Mouse (Mus musculus) thymus, adult 2 months (tissue): ENCODE results near the gene Gm28372. TPM values are rescaled to one million over a fixed set of nuclear protein-coding genes. Genes with fewer than 3 reads are reported as not detected.

Source experiments
- DNase-seq: peaks from one replicate; pipeline ENCODE4 v3.0.0; 2021
- H3K27ac ChIP-seq: fragments of 200-500 bp; 2 replicates; pipeline ENCODE4 v1.5.1; 2012; ENCODE audit warnings: low read length, control low read depth; ENCODE audit not compliant: control insufficient read depth, insufficient read depth
- H3K27me3 ChIP-seq: fragments of 200-500 bp; 2 replicates; pipeline ENCODE4 v1.6.1; 2012; ENCODE audit warnings: mild to moderate bottlenecking, low read length, moderate library complexity, mixed read lengths; ENCODE audit not compliant: control insufficient read depth, insufficient read depth
- H3K36me3 ChIP-seq: fragments of 200-500 bp; 2 replicates; pipeline ENCODE4 v1.6.1; 2012; ENCODE audit warnings: mild to moderate bottlenecking, low read length, moderate library complexity; ENCODE audit not compliant: control insufficient read depth, insufficient read depth
- H3K4me1 ChIP-seq: fragments of 200-500 bp; replicated peaks from 2 replicates; pipeline ENCODE4 v1.6.1; 2012; ENCODE audit warnings: low read length; ENCODE audit not compliant: control insufficient read depth, insufficient read depth
- H3K4me3 ChIP-seq: fragments of 200-500 bp; 2 replicates; pipeline ENCODE4 v1.5.1; 2012; ENCODE audit warnings: mild to moderate bottlenecking, low read length, control low read depth, moderate library complexity; ENCODE audit not compliant: control insufficient read depth, insufficient read depth
- CTCF ChIP-seq: fragments of 200-500 bp; IDR thresholded peaks from 2 replicates; pipeline ENCODE4 v1.5.1; 2012; ENCODE audit warnings: mild to moderate bottlenecking, control low read depth, low read length, moderate library complexity, borderline replicate concordance; ENCODE audit not compliant: control insufficient read depth, poor library complexity, insufficient read depth; ENCODE audit errors: extremely low read depth
- POLR2A ChIP-seq: fragments of 200-500 bp; IDR thresholded peaks from 2 replicates; pipeline ENCODE4 v1.6.1; 2012; ENCODE audit warnings: mild to moderate bottlenecking, low read length, control low read depth, moderate library complexity; ENCODE audit not compliant: control insufficient read depth, poor library complexity, insufficient read depth; ENCODE audit errors: extremely low read depth
- WGBS: fragments of 180-500 bp; shearing (Covaris S2); methylation state at CpG from one replicate; pipeline ENCODE4 v1.1.7; 2018; 5-methylcytosine and 5-hydroxymethylcytosine counted together
- polyA plus RNA-seq: library from polyadenylated mRNA; depleted of rRNA; stranded (reverse); fragments of >200 nt; gene quantifications from 2 replicates; pipeline ENCODE4 v1.2.3, GENCODE M21; 2012

Gm28372 gene
- polyA plus RNA-seq, 1 experiment: not detected

DNA sequence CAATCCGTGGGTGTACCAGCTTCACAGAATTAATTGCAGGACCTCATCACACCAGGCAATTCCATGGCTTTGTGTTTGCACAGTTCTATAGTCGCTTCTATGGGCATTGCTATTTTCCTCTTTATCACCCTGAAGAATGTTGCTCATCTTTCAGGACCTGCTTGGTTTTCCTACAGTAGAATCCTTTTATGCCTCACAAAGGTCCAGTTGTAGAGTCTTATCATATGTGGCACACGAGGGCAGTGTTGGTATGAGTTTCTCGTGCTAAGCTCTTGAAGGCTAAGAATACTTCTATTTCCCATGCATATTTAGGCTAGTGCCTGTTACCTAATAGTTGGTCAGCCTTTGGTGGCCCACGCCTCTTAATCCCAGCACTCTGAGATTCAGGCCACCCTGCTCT, 20.1 kb downstream of the Gm28372 start:
- DNase-seq: no peak
- WGBS: 25% methylated on average over 5 of the region's 5 CpGs
- H3K36me3 ChIP-seq: no peaks in the 10 kb centered on the region
- H3K4me3 ChIP-seq: no peak overlapping the region
- H3K4me1 ChIP-seq: peaks cover 7% of the 10 kb centered on the region
- TF ChIP-seq CTCF: no peak
- no peak for TF ChIP-seq POLR2A
- no peaks in the 10 kb centered on the region for H3K27me3 ChIP-seq
- H3K27ac ChIP-seq: no peak overlapping the region

DNA sequence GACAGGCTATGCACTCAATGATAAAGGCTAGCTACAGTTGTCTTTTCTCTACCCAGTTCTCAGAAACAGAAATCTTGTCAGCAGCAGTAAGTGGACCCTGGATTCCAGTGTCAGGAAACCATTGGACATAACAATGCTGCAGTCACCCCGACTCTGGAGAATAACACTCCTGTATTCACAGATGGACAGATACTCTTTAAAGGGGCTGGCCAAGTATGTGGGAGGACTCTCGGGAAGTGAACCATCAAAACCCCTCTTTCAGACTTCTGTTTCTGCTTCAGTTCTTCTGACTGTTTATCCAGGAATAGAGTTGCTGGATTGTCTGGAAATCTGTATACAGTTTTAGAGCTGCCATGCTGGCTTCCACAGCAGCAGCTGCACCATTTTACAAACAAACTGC, 24.8 kb downstream of the Gm28372 start:
- Histone ChIP-seq H3K36me3 (no peaks in the 10 kb centered on the region), H3K4me1 (peaks cover 2% of the 10 kb centered on the region; the same call in 1 of the 2 replicates), H3K4me3 (no peak overlapping the region), H3K27ac (no peak overlapping the region), H3K27me3 (no peaks in the 10 kb centered on the region)
- 83% methylated on average over 2 of the region's 2 CpGs for WGBS
- no peak for TF ChIP-seq POLR2A
- no peak for TF ChIP-seq CTCF
- no peak for DNase-seq

DNA sequence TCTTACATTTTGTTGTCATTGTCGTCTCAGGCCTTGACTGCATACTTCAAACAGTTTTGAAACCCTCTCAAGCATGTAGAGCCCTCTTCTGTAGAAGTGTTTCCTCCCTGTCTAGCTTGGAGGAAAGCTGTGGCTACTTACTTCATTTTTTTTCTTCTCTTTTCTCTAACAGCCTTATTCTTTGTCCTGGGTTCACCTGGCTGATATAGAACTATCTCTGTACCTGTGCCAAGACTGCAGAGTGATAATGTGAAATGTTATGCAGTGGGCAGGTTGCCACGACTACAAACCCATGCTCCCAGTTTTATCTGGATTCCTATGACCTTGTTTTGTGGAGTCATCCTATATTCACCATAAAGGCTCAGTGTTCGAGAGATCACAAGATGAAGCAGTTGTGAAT, 25.4 kb downstream of the Gm28372 start:
- no peaks in the 10 kb centered on the region for H3K4me1 ChIP-seq
- DNase-seq: no peak
- H3K4me3 ChIP-seq: no peak overlapping the region
- H3K27ac ChIP-seq: no peak overlapping the region
- TF ChIP-seq POLR2A (no peak), CTCF (no peak)
- H3K27me3 ChIP-seq: no peaks in the 10 kb centered on the region
- 84% methylated on average over 3 of the region's 3 CpGs for WGBS
- H3K36me3 ChIP-seq: no peaks in the 10 kb centered on the region

GRCm38 (mm10) chr2:130432157-130432556, 27.1 kb downstream of the Gm28372 start:
- Histone ChIP-seq H3K4me1 (peaks cover 2% of the 10 kb centered on the region), H3K27ac (no peak overlapping the region), H3K27me3 (no peaks in the 10 kb centered on the region), H3K4me3 (no peak overlapping the region), H3K36me3 (no peaks in the 10 kb centered on the region)
- DNase-seq: no peak
- no peak for TF ChIP-seq CTCF
- no peak for TF ChIP-seq POLR2A
- 96% methylated on average over 3 of the region's 3 CpGs for WGBS

GRCm38 (mm10) chr2:130433152-130433551, 28.1 kb downstream of the Gm28372 start:
- Histone ChIP-seq H3K27ac (no peak overlapping the region), H3K27me3 (no peaks in the 10 kb centered on the region), H3K4me3 (no peak overlapping the region), H3K36me3 (peaks cover 4% of the 10 kb centered on the region), H3K4me1 (peaks cover 6% of the 10 kb centered on the region)
- peak; percentile 67 for DNase-seq
- WGBS: 25% methylated on average over 4 of the region's 4 CpGs
- TF ChIP-seq CTCF (peak; percentile 59; the same call in 1 of the 2 replicates), POLR2A (no peak)

DNA sequence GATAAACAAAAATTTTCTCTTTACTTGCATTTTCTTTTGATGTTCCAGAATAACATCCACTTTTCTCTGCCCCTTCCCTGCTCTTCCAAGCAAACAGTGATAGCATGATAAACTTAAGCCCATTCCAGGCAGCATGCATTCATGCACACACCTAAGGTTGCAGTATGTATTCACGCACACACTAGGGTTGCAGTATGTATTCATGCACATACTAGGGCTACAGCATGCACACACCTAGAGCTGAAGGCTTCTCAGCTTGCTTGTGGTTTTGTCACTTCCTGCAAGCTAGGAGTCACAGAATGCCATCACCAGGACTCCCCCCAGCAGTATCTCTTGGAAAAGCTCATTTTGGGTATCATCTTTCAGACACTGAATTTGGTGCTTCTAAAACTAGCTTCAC, 31.7 kb downstream of the Gm28372 start:
- no peak for TF ChIP-seq POLR2A
- TF ChIP-seq CTCF: no peak
- WGBS: 97% methylated on average over 1 of the region's 1 CpGs
- H3K4me3 ChIP-seq: no peak overlapping the region

GRCm38 (mm10) chr2:130438861-130439260, 33.8 kb downstream of the Gm28372 start:
- 94% methylated on average over 3 of the region's 3 CpGs for WGBS
- Histone ChIP-seq H3K27ac (no peak overlapping the region), H3K4me1 (peaks cover 6% of the 10 kb centered on the region), H3K36me3 (peaks cover 57% of the 10 kb centered on the region), H3K4me3 (no peak overlapping the region), H3K27me3 (no peaks in the 10 kb centered on the region)
- TF ChIP-seq CTCF (no peak), POLR2A (no peak)
- no peak for DNase-seq

More for the DNA sequence above, 31.7 kb downstream of the Gm28372 start:
- Histone ChIP-seq H3K36me3 (peaks cover 37% of the 10 kb centered on the region), H3K27me3 (no peaks in the 10 kb centered on the region), H3K4me1 (peaks cover 6% of the 10 kb centered on the region), H3K27ac (no peak overlapping the region)
- DNase-seq: no peak
